Mouse (Mus musculus) gastrocnemius, postnatal 25 days (tissue): ENCODE measurements around the gene Zc3hc1. TPM values are rescaled to one million over a fixed set of nuclear protein-coding genes. Genes with fewer than 3 reads are reported as not detected.
"Not testable (repeated sequence)": the region's sequence is repeated elsewhere in the genome, so short reads cannot be mapped to it uniquely, and the experiment has no call there.

Experiments used
- DNase-seq: peaks from one replicate; pipeline ENCODE4 v3.0.0; 2022
- long read RNA-seq, 2 experiments: library from polyadenylated mRNA; stranded (forward); transcript quantifications; one replicate each; pipeline ENCODE4 v2.0.0; 2021
- total RNA-seq, 2 experiments: library from RNA; stranded (reverse); gene quantifications; 1 replicate in 1 of 2; 2 replicates in 1 of 2; pipeline ENCODE4 v1.2.3; 2021

Zc3hc1 gene
- 10 to 100 TPM; 15.2 to 15.8 TPM for total RNA-seq
- long read RNA-seq, experiment 1, transcript Zc3hc1-201 (10 exons, 1,824 nt): major isoform, 54 of 58 reads
- long read RNA-seq, experiment 1, partial matches to known transcripts: 1 of 58 reads
- long read RNA-seq, experiment 1, other reads (novel, unspliced or antisense): 1 of 58 reads
- long read RNA-seq, experiment 2, transcript Zc3hc1-201 (10 exons, 1,824 nt): major isoform, 56 of 66 reads
- long read RNA-seq, experiment 2, partial matches to known transcripts: 3 of 66 reads
- long read RNA-seq, experiment 2, other reads (novel, unspliced or antisense): 3 of 66 reads

GRCm38 (mm10) chr6:30390714-30391697 lies at the start of gene Zc3hc1:
Gene Zc3hc1, minus strand, starts transcription at chr6:30391028.
- DNase-seq: peak; percentile 51

GRCm38 (mm10) chr6:30439576-30439975 lies 48.7 kb upstream of the Zc3hc1 start:
- DNase-seq: no peak

DNA sequence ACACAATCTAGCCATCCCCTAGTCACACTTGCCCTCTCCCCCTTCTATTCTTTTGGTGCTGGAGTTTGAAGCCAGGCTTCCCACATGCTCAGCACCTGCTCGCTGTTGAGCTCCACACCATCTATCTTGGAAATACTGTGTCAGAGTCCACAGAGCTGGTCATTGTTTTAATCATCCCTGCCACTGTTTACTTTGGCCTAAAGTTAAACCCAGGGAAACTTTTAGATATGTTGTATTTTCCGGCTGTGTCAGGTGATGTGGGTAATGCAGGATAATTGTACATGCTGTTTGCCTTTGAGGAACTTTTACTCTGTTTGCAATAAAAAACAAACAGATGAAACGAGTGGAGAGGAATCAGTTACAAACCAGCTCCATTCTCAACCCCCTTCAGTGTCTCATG lies 46.2 kb upstream of the Zc3hc1 start:
- no peak for DNase-seq

DNA sequence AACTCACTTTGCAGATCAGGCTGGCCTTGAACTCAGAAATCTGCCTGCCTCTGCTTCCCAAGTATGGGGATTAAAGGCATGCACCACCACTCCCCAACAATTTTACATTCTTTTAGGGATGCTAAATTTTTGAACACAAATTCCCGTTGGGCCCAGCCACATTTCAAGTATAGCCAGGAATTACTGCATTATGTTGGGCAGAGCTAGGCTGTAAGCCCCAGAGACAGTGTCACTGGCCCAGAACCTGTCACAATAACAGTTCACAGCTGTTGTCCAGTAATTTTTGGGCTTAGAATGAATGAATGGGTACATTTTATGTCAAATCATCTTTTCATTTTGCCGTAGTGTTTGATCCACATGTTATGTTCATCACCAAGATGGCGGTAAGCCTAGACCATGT lies 45.6 kb upstream of the Zc3hc1 start:
- DNase-seq: no peak

DNA sequence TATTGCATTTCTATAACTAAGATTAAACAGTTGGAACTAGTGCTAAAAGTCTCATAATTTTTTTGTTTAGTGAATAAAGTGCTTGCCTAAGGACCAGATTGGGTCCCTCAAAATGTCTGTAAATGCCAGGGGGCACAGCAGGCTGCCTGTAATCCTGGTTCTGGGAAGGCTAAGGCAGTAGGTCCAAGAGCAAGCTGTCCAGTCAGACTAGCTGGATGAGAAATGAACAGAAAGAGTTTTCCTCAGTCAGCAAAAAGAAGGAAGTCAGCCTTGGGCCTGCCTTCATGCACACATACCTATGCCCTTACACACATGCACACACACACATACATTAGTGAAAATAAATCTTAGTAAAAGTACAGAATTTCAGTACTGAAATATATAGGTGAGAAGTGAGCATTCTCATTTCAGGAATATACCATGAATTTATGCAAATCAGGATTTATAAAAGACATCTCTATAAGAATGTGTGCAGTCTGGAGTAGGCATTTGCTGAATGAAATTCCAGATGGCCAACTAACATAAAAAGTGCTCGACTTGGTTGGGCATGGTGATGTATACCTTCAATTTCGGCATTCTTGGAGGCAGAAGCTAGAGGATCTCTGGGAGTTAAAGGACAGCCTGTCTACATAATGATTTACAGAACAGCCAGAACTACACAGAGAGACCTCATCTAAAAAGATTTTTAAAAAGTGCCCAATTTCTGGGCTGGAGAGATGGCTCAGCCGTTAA lies 41.8 kb upstream of the Zc3hc1 start:
- DNase-seq: no peak

- no peak for DNase-seq
Measured at GRCm38 (mm10) chr6:30416801-30417200, 26.0 kb upstream of the Zc3hc1 start.

DNA sequence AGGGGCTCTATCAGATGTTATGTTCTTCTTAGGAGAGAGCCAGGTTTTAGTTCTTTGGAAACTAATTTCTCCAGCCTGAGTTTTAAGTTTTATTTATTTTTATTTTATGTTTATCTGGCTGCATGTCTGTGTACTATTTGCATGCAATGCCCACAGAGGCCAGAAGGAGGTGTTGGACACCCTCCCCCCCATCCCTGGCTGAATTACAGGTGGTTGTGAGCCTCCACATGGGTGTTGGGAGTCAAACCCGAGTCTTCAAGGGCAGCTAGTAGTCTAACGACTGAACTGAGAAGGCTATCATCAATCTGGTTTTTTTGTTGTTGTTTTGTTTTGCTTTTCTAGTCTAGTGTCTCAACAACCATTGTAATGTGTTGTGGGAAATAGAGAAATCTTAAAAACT lies 25.3 kb upstream of the Zc3hc1 start:
- DNase-seq: no peak

GRCm38 (mm10) chr6:30411311-30411710 lies 20.5 kb upstream of the Zc3hc1 start:
- DNase-seq: no peak

DNA sequence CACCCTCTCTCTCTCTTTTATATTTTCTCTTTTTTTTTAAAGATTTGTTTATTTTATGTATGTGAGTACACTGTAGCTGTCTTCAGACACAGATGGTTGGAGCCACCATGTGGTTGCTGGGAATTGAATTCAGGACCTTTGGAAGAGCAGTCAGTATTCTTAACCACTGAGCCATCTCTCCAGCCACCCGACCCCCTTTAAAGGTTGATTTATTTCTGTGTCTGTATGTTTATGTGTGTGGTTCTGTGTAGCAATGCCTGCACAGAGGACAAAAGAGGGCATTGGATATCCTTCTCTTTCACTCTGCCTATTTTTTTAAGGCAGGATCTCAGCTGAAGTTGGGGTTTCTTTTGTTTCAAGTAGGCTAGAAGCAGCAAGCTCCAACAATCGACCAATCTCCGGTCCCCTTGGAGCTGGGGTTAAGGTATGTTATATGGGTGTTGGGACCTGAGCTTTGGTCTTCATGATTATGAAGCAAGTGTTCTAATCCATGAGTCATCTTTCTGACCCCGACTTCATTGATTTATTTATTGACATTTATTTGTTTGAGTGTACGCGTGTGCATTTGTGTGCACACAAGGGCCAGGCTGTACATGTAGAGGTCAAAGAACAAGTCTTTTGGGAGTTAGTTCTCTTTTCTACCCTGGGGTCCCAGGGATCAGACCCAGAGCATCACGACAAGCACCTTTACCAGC lies 18.7 kb upstream of the Zc3hc1 start:
- DNase-seq: no peak

DNA sequence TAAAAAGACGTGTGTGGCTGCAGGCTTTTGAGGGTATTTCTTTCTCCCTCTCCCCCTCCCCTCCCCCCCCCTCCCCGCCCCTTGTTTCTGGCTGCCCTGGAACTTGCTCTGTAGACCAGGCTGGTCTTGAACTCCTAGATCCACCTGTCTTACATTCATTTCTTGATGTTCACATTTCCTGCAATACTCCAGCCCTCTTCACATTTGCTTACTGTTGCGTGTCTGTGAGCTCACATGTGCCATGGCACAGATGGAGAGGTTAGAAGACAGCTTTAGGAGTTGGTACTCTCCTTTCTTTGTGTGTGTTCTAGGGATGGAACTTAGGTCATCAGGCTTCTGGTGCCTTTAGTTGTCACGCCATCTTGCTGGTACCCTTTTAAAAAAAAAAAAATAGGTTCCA lies 17.4 kb upstream of the Zc3hc1 start:
- no peak for DNase-seq

DNA sequence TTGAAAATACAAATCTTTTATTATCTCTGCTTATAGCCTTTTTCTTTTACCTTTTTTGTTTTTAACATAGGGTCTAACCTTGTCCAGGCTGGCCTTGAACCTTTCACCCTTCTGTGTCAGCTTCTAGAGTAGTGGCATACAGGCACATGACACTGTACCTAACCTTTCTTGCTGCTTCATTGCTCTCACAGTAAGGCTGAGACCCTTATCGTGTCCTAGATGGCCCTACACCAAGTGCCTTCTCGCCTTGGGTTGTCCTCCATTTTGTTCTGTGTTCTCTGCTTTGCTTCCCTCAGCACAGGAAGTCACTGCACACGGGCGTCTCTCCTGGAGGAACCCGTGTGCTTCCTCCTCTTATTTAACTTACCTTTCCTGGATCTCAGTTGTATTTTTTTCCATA lies 13.8 kb upstream of the Zc3hc1 start:
- DNase-seq: no peak

GRCm38 (mm10) chr6:30403465-30403864 lies 12.6 kb upstream of the Zc3hc1 start:
- DNase-seq: peak; percentile 31

GRCm38 (mm10) chr6:30402091-30402491 lies 11.3 kb upstream of the Zc3hc1 start:
- no peak for DNase-seq

- peak; percentile 99 for DNase-seq
Measured at GRCm38 (mm10) chr6:30401308-30402015, 10.6 kb upstream of the Zc3hc1 start, which contains the start of gene Klhdc10. Gene Klhdc10, plus strand, starts transcription at chr6:30401868.

DNA sequence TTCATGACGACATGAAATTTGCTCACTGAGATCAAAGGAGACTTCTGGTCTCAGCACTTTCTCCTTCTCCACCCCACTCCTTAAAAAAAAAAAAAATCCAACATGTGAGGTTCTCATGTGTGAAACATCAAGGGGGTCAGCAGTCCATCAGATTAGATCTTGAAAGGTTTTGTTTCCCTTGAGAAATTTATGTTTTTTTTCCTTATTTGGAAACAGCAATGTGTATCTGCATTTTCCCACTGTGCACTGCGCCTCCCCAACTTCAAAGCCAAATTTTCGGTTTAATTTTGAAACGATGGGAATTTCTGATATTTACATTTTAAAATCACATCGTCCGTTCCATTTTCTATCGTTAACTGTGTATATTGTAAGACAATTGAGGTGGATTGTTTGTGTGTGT lies 9.9 kb upstream of the Zc3hc1 start:
- DNase-seq: no peak

DNA sequence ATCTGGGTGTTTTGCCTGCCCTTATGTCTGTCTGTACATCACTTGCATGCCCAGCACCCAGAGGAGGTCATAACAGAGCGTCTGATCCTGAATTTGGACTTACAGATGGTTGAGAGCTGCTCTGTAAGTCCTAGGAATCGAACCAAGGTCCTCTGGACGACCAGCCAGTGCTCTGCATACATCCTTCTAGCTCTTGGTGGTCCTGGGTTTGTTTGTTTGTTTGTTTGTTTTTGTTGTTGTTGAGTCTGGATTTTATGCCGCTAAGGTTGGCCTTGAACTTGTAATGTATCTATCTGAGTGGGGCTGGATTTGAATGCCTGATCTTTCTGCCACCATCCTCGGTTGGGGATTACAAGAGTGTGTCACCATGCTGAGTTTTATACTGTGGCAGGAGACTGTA lies 9.3 kb upstream of the Zc3hc1 start:
- DNase-seq: no peak

- no peak for DNase-seq
Measured at GRCm38 (mm10) chr6:30391996-30392395, 1.2 kb upstream of the Zc3hc1 start.

GRCm38 (mm10) chr6:30390271-30390670 lies 557 bp downstream of the Zc3hc1 start:
- DNase-seq: not testable (repeated sequence)

- no peak for DNase-seq
Measured at GRCm38 (mm10) chr6:30381116-30381515, 9.7 kb downstream of the Zc3hc1 start.

GRCm38 (mm10) chr6:30375791-30376190 lies 15.0 kb downstream of the Zc3hc1 start:
- DNase-seq: peak; percentile 65
